Mouse (Mus musculus) midbrain, embryonic 13.5 days (tissue): ENCODE results near the gene Mndal. TPM values are rescaled to one million over a fixed set of nuclear protein-coding genes. Genes with fewer than 3 reads are reported as not detected.
"Not testable (repeated sequence)": the region's sequence is repeated elsewhere in the genome, so short reads cannot be mapped to it uniquely, and the experiment has no call there.

Experiments used
- ATAC-seq: fragments of 200-750 bp; cut with Nextera tagmentation; 2 replicates; pipeline ENCODE4 v1.8.0; 2017; ENCODE audit warnings: mild to moderate bottlenecking, moderate TSS enrichment, moderate library complexity
- H3K27ac ChIP-seq: fragments of 300-500 bp; sonication (generic); 2 replicates; pipeline ENCODE4 v1.5.1; 2015; ENCODE audit warnings: inconsistent platforms, mild to moderate bottlenecking, moderate library complexity
- H3K27me3 ChIP-seq: fragments of 300-500 bp; sonication (generic); 2 replicates; pipeline ENCODE4 v1.6.1; 2015; ENCODE audit warnings: mild to moderate bottlenecking, inconsistent platforms
- H3K36me3 ChIP-seq: fragments of 300-500 bp; sonication (generic); 2 replicates; pipeline ENCODE4 v1.6.1; 2015; ENCODE audit warnings: mild to moderate bottlenecking, inconsistent platforms
- H3K4me1 ChIP-seq: fragments of 300-500 bp; sonication (generic); replicated peaks from 2 replicates; pipeline ENCODE4 v1.6.1; 2015; ENCODE audit warnings: inconsistent platforms
- H3K4me2 ChIP-seq: fragments of 300-500 bp; sonication (generic); replicated peaks from 2 replicates; pipeline ENCODE4 v1.6.1; 2015; ENCODE audit warnings: moderate library complexity, mild to moderate bottlenecking, inconsistent platforms
- H3K4me3 ChIP-seq: fragments of 300-500 bp; sonication (generic); replicated peaks from 2 replicates; pipeline ENCODE4 v1.5.1; 2015; ENCODE audit warnings: mild to moderate bottlenecking, inconsistent platforms
- H3K9ac ChIP-seq: fragments of 300-500 bp; sonication (generic); replicated peaks from 2 replicates; pipeline ENCODE4 v1.6.1; 2015; ENCODE audit warnings: mild to moderate bottlenecking, inconsistent platforms
- H3K9me3 ChIP-seq: fragments of 300-500 bp; sonication (generic); 2 replicates; pipeline ENCODE4 v1.6.1; 2016; ENCODE audit warnings: mild to moderate bottlenecking, inconsistent platforms
- whole genome bisulfite sequencing: fragments of 180-500 bp; shearing (Covaris S2); methylation state at CpG from one replicate; pipeline ENCODE4 v1.1.7; 2015; 5-methylcytosine and 5-hydroxymethylcytosine counted together
- polyA plus RNA-seq: library from polyadenylated mRNA; unstranded; fragments of >200 nt; fragmentation: Nextera tagmentation; extraction: Ambion mirVana; gene quantifications from 2 replicates; pipeline ENCODE4 v1.2.1, GENCODE M21; 2015

Mndal gene
- polyA plus RNA-seq, 1 experiment from 2014 or later = 0.48 TPM

DNA sequence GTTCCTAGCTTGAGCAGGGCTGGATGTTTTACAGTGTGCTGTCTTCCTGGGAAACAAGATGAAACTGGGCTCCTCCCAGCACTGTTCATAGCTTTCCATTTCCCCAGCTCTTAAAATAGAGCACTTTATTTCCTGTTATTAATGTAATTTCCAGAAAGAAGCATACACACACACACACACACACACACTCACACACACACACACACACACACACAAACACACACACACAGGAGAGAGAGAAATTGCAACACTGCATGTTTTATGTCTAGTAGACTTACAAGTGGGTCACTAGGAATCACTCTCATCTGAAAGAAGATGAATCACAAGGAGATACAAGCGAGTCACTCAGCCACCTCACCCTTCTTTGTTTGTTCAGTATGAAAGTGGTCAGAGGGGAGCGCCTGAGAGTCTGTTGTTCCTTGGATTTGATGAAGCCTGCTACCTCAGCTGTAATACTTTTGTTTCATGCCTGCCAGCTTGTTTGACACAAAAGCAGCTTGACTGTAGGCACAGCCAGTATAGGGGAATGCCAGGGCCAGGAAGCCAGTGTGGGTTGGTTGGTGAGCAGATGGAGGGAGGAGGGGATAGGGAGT is 139.5 kb downstream of the Mndal start:
- H3K36me3 ChIP-seq, H3K9me3 ChIP-seq, H3K4me1 ChIP-seq, H3K27me3 ChIP-seq, H3K4me2 ChIP-seq, H3K4me3 ChIP-seq, H3K27ac ChIP-seq, H3K9ac ChIP-seq, ATAC-seq: not testable (repeated sequence)
- 54% methylated on average over 2 of the region's 2 CpGs for WGBS

DNA sequence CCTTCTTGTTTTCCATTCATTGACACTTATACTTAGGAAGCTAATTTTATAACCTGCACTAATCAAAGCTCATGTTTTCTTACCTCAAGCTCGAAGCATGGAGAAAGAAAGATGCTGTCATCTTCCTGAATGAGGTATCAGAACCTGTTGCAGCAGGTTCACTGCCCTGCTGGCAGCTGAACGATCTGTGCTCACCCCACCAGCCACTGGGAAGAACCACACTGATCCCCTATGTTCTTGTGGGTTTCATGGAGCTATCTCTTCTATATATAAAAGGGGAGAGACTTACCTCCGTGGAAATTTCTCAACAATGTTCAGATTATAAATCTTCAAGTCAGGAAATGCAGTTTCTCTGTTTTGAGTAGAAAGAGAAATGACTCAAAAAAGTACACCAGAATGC is 140.1 kb downstream of the Mndal start:
- not testable (repeated sequence) for H3K27ac ChIP-seq, ATAC-seq, H3K9me3 ChIP-seq, H3K9ac ChIP-seq, H3K4me1 ChIP-seq, H3K4me3 ChIP-seq, H3K4me2 ChIP-seq, H3K27me3 ChIP-seq, H3K36me3 ChIP-seq
- 78% methylated on average over 3 of the region's 3 CpGs for WGBS

DNA sequence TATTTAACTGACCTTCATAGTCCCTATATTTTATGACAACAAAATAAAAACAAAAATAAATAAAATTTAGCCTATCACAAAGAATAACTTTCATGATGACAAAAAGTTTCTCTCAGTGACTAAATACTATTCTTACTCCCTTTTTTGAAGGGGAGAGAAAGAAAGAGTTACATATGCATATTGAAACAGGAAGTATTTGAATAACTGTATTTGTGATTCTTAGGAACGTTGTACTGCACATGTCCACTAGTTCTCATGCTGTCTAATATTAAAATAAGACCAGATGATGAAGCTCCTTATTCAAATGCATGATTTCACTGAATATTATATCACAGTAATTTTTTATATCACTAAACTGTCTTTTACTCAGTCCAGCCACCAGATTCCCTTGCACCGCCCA is 140.5 kb downstream of the Mndal start:
- ATAC-seq, H3K9me3 ChIP-seq, H3K4me3 ChIP-seq, H3K27me3 ChIP-seq, H3K4me2 ChIP-seq, H3K27ac ChIP-seq, H3K4me1 ChIP-seq, H3K36me3 ChIP-seq, H3K9ac ChIP-seq: not testable (repeated sequence)
- 91% methylated on average over 2 of the region's 2 CpGs for WGBS

Other genes starting within 250 kb of the Mndal start
- 0.23 and 0.51 TPM in 2 replicates for gene Ifi207, start 200.7 kb downstream of the Mndal start, polyA plus RNA-seq
- gene Ifi204, start 175.5 kb downstream of the Mndal start, polyA plus RNA-seq = 0.62 and 0.77 TPM in 2 replicates
- 0.24 and 0.32 TPM in 2 replicates for gene Ifi211, start 29.4 kb downstream of the Mndal start, polyA plus RNA-seq
- gene Ifi203, start 181 bp upstream of the Mndal start, polyA plus RNA-seq = 0.15 and 0.18 TPM in 2 replicates
- gene Ifi202b, start 40.3 kb upstream of the Mndal start, polyA plus RNA-seq = not detected in 2 replicates
- gene Ifi205, start 89.3 kb upstream of the Mndal start, polyA plus RNA-seq = not detected in 2 replicates
- not detected in 2 replicates for gene Olfr433, start 98.2 kb upstream of the Mndal start, polyA plus RNA-seq
- gene Olfr432, start 106.7 kb upstream of the Mndal start, polyA plus RNA-seq = not detected in 2 replicates
- gene Olfr430, start 124.1 kb upstream of the Mndal start, polyA plus RNA-seq = not detected in 2 replicates
- not detected in 2 replicates for gene Olfr429, start 141.8 kb upstream of the Mndal start, polyA plus RNA-seq
- not detected in 2 replicates for gene Olfr427, start 154.4 kb upstream of the Mndal start, polyA plus RNA-seq
- gene Olfr231, start 178.7 kb upstream of the Mndal start, polyA plus RNA-seq = not detected in 2 replicates
- not detected in 2 replicates for gene Olfr424, start 189.0 kb upstream of the Mndal start, polyA plus RNA-seq
- not detected in 2 replicates for gene Olfr420, start 213.1 kb upstream of the Mndal start, polyA plus RNA-seq
- 0.12 TPM in 2 replicates for gene Spta1, start 230.3 kb upstream of the Mndal start, polyA plus RNA-seq